Mouse (Mus musculus): ENCODE measurements around the gene Supv3l1. TPM values are rescaled to one million over a fixed set of nuclear protein-coding genes. Genes with fewer than 3 reads are reported as not detected.

The Supv3l1 gene
- polyA plus RNA-seq, 1 experiment, result 30.6 TPM

- no peak overlapping the region for H3K4me2 ChIP-seq (ENCODE audit: low read depth)
- H3K27me3 ChIP-seq (ENCODE audit: control insufficient read depth, insufficient read depth, insufficient read length), result no peaks in the 10 kb centered on the region
- no peak for TF ChIP-seq SRF (IDR thresholded peaks at IDR 0.05; ENCODE audit: control insufficient read depth, insufficient read length, low read depth)
- TF ChIP-seq MAX (IDR thresholded peaks at IDR 0.05; ENCODE audit: low read depth), result no peak
- TF ChIP-seq MYOG (IDR thresholded peaks at IDR 0.05; ENCODE audit: control insufficient read depth in 1 of 3, insufficient read depth in 1 of 3, insufficient read length in 2 of 3, low read depth in 2 of 3), result no peak
- no peak for TF ChIP-seq TCF3 (IDR thresholded peaks at IDR 0.05; ENCODE audit: insufficient read length, low read depth)
- TF ChIP-seq TCF12 (IDR thresholded peaks at IDR 0.05; ENCODE audit: insufficient read depth, poor library complexity, severe bottlenecking), result no peak
- TF ChIP-seq MYOD1 (IDR thresholded peaks at IDR 0.05; ENCODE audit: control insufficient read depth in 1 of 3, insufficient read length in 2 of 3, low read depth in 2 of 3), result no peak
- no peak for TF ChIP-seq USF1 (IDR thresholded peaks at IDR 0.05; ENCODE audit: low read depth)
- no peak for TF ChIP-seq CEBPB (IDR thresholded peaks at IDR 0.05; ENCODE audit: insufficient read depth, poor library complexity, severe bottlenecking)
- no peak for TF ChIP-seq POLR2A (IDR thresholded peaks at IDR 0.05; ENCODE audit: insufficient read length, low read depth)
- TF ChIP-seq E2F4 (IDR thresholded peaks at IDR 0.05; ENCODE audit: insufficient read depth), result no peak
- TF ChIP-seq POLR2AphosphoS2 (IDR thresholded peaks at IDR 0.05; ENCODE audit: insufficient read length, low read depth), result no peak
- TF ChIP-seq REST (IDR thresholded peaks at IDR 0.05; ENCODE audit: insufficient read depth, insufficient read length), result no peak
- H3ac ChIP-seq (ENCODE audit: control insufficient read depth, insufficient read length), result no peak overlapping the region
- no peak overlapping the region for H3K4me3 ChIP-seq
- H3K36me3 ChIP-seq (ENCODE audit: control insufficient read depth, insufficient read depth), result peaks cover 46% of the 10 kb centered on the region
- H3K79me2 ChIP-seq (ENCODE audit: control insufficient read depth, insufficient read depth), result no peaks in the 10 kb centered on the region
Measured at GRCm38 (mm10) chr10:62430427-62430826, 19.1 kb downstream of the Supv3l1 start.

- Histone ChIP-seq H3ac (ENCODE audit: control insufficient read depth, insufficient read length) (no peak overlapping the region), H3K4me3 (no peak overlapping the region), H3K36me3 (ENCODE audit: control insufficient read depth, insufficient read depth) (peaks cover 18% of the 10 kb centered on the region), H3K79me2 (ENCODE audit: control insufficient read depth, insufficient read depth) (no peaks in the 10 kb centered on the region), H3K27me3 (ENCODE audit: control insufficient read depth, insufficient read depth, insufficient read length) (no peaks in the 10 kb centered on the region), H3K4me2 (ENCODE audit: low read depth) (no peak overlapping the region)
- no peak for TF ChIP-seq TCF12 (IDR thresholded peaks at IDR 0.05; ENCODE audit: insufficient read depth, poor library complexity, severe bottlenecking)
- TF ChIP-seq E2F4 (IDR thresholded peaks at IDR 0.05; ENCODE audit: insufficient read depth), result no peak
Measured at GRCm38 (mm10) chr10:62425081-62425871, 24.3 kb downstream of the Supv3l1 start.

- no peaks in the 10 kb centered on the region for H3K79me2 ChIP-seq (ENCODE audit: control insufficient read depth, insufficient read depth)
- no peaks in the 10 kb centered on the region for H3K27me3 ChIP-seq (ENCODE audit: control insufficient read depth, insufficient read depth, insufficient read length)
- H3K4me2 ChIP-seq (ENCODE audit: low read depth), result no peak within 1 kb of the TSS
- H3ac ChIP-seq (ENCODE audit: control insufficient read depth, insufficient read length), result no peak within 1 kb of the TSS
- TF ChIP-seq MYOD1 (IDR thresholded peaks at IDR 0.05; ENCODE audit: control insufficient read depth in 1 of 3, insufficient read length in 2 of 3, low read depth in 2 of 3) (no peak), TCF3 (IDR thresholded peaks at IDR 0.05; ENCODE audit: insufficient read length, low read depth) (no peak), MYOG (IDR thresholded peaks at IDR 0.05; ENCODE audit: control insufficient read depth in 1 of 3, insufficient read depth in 1 of 3, insufficient read length in 2 of 3, low read depth in 2 of 3) (no peak), SRF (IDR thresholded peaks at IDR 0.05; ENCODE audit: control insufficient read depth, insufficient read length, low read depth) (no peak), CEBPB (IDR thresholded peaks at IDR 0.05; ENCODE audit: insufficient read depth, poor library complexity, severe bottlenecking) (no peak), USF1 (IDR thresholded peaks at IDR 0.05; ENCODE audit: low read depth) (no peak), POLR2A (IDR thresholded peaks at IDR 0.05; ENCODE audit: insufficient read length, low read depth) (no peak), REST (IDR thresholded peaks at IDR 0.05; ENCODE audit: insufficient read depth, insufficient read length) (no peak), MAX (IDR thresholded peaks at IDR 0.05; ENCODE audit: low read depth) (no peak), TCF12 (IDR thresholded peaks at IDR 0.05; ENCODE audit: insufficient read depth, poor library complexity, severe bottlenecking) (no peak), E2F4 (IDR thresholded peaks at IDR 0.05; ENCODE audit: insufficient read depth) (no peak), POLR2AphosphoS2 (IDR thresholded peaks at IDR 0.05; ENCODE audit: insufficient read length, low read depth) (no peak)
- no peaks in the 10 kb centered on the region for H3K36me3 ChIP-seq (ENCODE audit: control insufficient read depth, insufficient read depth)
- H3K4me3 ChIP-seq, result no peak within 1 kb of the TSS
Measured at GRCm38 (mm10) chr10:62422255-62422654, 27.3 kb downstream of the Supv3l1 start, which contains the start of gene Hkdc1. Hkdc1 (minus strand) TSS chr10:62422491.

- no peak overlapping the region for H3K4me2 ChIP-seq (ENCODE audit: low read depth)
- no peaks in the 10 kb centered on the region for H3K27me3 ChIP-seq (ENCODE audit: control insufficient read depth, insufficient read depth, insufficient read length)
- no peak overlapping the region for H3K4me3 ChIP-seq
- no peak overlapping the region for H3ac ChIP-seq (ENCODE audit: control insufficient read depth, insufficient read length)
- no peaks in the 10 kb centered on the region for H3K79me2 ChIP-seq (ENCODE audit: control insufficient read depth, insufficient read depth)
- TF ChIP-seq E2F4 (IDR thresholded peaks at IDR 0.05; ENCODE audit: insufficient read depth) (no peak), SRF (IDR thresholded peaks at IDR 0.05; ENCODE audit: control insufficient read depth, insufficient read length, low read depth) (no peak), MAX (IDR thresholded peaks at IDR 0.05; ENCODE audit: low read depth) (no peak), TCF12 (IDR thresholded peaks at IDR 0.05; ENCODE audit: insufficient read depth, poor library complexity, severe bottlenecking) (no peak), REST (IDR thresholded peaks at IDR 0.05; ENCODE audit: insufficient read depth, insufficient read length) (no peak), USF1 (IDR thresholded peaks at IDR 0.05; ENCODE audit: low read depth) (no peak), CEBPB (IDR thresholded peaks at IDR 0.05; ENCODE audit: insufficient read depth, poor library complexity, severe bottlenecking) (no peak), MYOD1 (IDR thresholded peaks at IDR 0.05; ENCODE audit: control insufficient read depth in 1 of 3, insufficient read length in 2 of 3, low read depth in 2 of 3) (peak in 2 of 3 experiments; percentile 21 to 65), MYOG (IDR thresholded peaks at IDR 0.05; ENCODE audit: control insufficient read depth in 1 of 3, insufficient read depth in 1 of 3, insufficient read length in 2 of 3, low read depth in 2 of 3) (peak in 1 of 3 experiments; percentile 50), POLR2A (IDR thresholded peaks at IDR 0.05; ENCODE audit: insufficient read length, low read depth) (no peak)
- no peaks in the 10 kb centered on the region for H3K36me3 ChIP-seq (ENCODE audit: control insufficient read depth, insufficient read depth)
Measured at GRCm38 (mm10) chr10:62421127-62421526, 28.4 kb downstream of the Supv3l1 start.

All from myocyte (in vitro differentiated cells).